Mouse (Mus musculus): Measurements from ENCODE around the gene B3gat1.
A peak's percentile ranks its signal among the peaks of the same experiment; 100 is the strongest.

B3gat1 gene

DNA sequence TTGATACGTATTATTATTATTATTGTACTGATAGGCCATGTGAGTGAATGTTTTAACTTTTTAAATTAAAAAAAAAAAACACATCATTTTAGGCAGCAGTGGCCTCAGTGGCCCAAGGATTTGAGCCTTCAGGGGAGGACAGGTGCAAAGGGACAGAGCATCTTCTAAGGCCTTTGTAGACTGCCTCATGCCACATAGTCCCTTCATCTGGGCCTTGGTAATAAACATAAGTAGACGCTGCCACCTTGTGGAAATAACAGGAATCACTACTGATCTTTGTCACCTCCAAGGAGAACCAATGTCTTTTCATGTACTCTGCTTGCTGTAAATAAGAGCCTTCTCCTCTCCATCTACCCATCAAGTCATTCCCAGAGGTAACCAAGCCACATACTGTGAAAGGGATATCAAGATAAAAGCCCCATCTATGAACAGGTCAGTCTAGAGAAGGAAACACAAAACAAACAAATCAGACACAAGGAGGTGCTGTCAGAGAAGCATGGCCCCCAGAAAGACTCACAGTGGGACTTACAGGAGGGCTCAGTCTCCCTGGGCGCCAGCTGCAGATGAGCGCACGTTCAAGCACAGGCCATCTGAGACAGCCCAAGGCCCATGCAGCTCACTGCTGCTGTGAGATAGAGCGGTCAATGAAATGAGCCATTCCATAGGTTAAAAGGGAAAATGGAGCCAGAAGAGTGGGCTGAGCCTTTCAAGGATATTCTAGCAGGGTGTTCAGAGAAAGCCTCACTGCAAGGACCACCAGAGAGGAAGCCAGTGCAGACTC lies 42.8 kb downstream of the B3gat1 start:
- peak; percentile 53 for DNase-seq (ENCODE audit: extremely low spot score)

DNA sequence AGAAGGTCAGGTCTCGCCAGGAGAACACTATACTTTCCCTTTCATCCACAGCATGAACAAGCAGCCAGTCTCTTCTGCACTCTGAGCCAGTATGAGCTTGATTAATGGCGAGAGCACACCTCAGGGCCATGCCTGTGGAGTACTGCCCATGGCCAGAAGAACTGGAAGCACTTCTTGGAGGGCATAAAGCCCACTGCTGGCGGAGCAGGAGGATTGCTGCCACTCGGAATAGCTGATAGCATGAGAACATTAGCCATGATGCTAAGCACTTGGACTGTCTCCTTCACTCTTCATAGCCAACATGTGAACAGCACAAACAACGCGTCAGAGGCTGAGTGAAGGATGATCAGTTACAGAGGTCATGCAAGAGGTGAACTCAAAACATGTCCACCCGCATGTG lies 44.9 kb downstream of the B3gat1 start:
- DNase-seq (ENCODE audit: extremely low spot score) = no peak

DNA sequence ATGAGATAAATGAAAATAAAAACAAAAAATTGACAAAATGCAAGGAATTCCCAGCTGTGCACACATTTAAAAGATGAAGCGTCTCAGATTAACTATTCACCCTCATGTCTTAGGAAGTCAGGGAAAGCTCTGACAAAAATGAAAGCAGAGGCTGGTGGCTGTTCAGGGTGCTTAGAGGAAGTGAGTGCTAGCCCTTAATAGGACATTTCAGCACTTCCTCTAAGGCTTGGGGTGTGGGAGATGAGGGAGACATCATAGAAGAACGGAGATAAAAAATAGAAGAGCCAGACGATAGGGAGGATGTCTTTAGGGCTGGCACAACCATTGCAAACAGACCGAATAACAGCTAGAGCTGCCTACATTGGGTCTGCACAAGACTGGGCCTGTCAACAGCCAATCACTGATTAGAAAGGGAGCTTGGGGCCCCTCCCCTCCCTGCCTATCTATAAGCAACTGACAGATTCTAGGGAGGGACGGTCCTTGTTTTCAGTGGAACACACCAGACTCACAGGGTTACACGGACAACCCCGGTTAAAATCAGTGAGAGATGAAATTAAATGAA lies 50.0 kb downstream of the B3gat1 start:
- DNase-seq (ENCODE audit: extremely low spot score) = no peak

DNA sequence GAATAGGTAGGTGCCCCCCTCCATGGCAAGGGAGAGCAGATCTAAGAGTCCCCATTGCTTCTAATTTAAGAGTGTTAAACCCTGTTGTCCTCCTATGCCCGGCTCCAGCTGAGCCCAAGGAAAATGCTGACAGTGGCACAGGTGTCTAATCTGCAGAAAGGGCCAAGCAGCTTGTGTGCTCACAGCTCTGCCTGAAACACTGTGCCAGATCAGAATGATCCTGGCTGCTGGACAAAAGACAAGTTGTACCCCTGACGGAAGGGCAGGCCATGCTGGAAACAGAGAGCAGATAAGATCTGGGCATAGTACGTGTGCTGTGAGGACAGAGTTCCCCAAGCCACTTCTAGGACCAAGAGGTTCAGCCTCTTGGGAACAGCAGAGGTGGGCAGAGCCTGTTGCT lies 59.3 kb downstream of the B3gat1 start:
- DNase-seq (ENCODE audit: extremely low spot score) = no peak

DNA sequence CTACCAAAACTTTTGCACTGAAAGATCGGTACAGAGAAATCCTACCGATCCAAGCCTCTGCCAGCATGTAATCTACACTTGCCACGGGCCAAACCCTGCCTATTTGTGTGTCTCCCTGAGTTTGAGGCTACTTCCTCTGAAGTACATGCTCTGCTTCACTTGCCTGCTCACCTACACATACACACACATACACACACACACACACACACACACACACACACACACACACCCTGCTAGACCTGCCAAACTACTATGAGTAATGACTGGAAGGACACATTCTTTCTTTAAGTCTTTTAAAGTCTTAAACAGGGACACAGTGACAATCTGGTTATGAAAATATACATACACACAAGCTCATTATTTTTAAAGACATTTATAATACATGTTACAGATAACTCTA lies 64.7 kb downstream of the B3gat1 start:
- DNase-seq (ENCODE audit: extremely low spot score) = no peak

DNA sequence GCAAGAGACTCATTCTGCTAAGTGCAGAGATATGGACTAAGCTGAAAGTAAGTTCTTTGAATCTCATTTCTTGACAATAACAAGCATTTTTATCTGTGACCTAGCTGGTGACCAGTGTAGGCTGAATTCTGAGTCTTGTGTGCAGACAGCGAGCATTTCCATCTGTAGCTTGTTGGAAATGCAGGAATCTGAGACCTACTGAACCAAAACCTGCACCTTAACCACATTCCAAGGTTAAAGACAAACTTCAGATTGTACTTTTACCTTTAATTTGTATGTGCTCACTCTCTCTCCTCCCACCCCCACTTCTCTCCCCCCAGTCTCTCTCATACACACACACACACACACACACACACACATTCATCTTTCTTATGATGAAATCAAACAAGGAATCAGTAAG lies 65.2 kb downstream of the B3gat1 start:
- no peak for DNase-seq (ENCODE audit: extremely low spot score)

DNA sequence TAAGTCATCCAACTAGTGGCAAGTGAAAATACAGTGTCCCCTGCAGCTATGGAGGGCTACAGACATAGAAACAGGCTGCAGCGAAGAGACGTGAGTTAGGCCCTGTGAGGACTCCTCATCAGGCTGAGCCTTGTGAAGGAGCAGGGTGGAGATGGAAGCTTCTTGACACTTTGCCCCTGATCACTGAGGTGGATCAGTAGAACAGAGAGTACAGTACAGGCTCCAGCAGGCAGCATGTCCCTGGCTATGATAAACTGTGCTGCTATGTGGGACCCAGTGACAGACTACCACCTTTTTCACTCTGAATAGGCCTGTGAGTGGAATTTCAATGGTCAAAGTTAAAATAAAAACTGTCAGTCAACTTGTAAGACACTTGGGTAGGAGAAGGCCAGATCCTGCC lies 66.8 kb downstream of the B3gat1 start:
- DNase-seq (ENCODE audit: extremely low spot score) = no peak

DNA sequence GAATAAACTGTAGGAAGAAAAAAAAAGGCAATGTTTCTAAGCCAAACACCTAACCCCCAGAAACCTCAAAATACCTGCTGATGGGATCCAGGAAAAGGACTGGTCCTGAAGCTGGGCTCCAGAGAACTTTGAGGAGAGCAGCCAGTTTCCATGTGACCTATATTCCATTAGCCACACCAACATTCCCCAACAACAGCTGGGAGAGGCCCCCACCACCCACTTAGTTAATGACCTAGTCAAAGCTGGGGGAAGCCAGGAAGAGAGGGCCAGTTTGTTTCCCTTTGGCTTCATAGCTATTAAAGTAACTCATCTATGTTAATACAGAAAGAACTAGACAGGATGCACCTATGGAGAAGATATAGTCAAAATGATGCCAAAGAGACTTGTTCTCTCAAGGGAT lies 70.8 kb downstream of the B3gat1 start:
- no peak for DNase-seq (ENCODE audit: extremely low spot score)

DNA sequence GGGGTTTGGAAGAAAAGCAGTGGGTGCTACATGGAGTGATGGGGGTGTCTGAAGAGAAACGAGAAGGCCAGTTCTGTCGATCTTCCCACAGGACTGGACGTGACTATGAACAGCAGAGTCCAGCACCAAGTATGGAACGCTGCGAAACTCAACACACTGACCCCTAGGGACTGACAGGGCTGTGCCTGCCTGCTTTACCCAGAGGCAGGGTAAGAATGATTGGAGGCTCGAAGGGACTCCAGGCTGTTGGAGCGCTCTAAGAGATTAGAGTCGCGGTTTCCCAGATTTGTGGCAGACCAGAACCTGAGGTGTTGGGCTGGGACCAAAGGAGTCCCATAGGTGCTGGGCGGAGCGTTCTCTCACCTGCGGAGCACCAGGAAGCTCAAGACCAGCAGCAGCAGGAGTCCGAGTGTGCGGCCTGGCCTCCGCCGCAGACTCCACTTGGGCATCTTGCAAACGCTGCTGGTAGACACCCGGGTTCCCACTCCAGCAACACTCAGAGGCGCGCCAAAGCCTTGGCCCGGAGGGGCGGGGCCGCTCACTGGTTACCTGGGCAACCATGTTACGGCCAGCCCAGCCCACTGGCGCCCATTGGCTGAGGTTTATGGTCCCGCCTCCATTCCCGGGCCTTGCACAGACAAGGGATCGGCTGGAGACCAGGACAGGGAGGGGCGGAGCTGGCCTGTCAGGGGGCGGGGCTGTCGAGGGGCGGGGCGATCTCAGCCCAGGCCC lies 72.6 kb downstream of the B3gat1 start, which contains the start of gene Glb1l2:
TSS of gene Glb1l2 (minus strand) at position 534 of the 732 bp plus-strand sequence.
- peak; percentile 97 for DNase-seq (ENCODE audit: extremely low spot score)

DNA sequence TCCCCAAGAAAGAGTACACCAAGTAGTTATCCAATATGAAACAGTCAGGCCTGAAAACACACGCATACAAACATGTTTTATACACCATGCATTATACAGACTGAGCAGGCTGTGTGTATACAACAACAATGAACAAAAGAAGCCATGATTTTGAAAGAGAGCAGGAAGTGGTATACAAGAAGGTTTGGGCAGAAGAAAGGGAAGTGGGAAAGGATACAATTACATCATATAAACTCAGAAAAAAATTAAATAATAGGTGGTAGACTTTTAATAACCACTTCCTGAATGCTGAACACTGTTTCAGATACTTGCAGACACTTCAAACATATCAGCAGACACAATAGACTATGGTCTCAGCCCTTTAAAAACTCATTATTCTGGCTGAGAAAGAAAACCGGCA lies 75.2 kb downstream of the B3gat1 start:
- no peak for DNase-seq (ENCODE audit: extremely low spot score)
